Mouse (Mus musculus): ENCODE data around the gene Gadd45a. TPM values are rescaled to one million over a fixed set of nuclear protein-coding genes. Genes with fewer than 3 reads are reported as not detected.

Gene Gadd45a
- polyA plus RNA-seq, 1 experiment, result 147 TPM

DNA sequence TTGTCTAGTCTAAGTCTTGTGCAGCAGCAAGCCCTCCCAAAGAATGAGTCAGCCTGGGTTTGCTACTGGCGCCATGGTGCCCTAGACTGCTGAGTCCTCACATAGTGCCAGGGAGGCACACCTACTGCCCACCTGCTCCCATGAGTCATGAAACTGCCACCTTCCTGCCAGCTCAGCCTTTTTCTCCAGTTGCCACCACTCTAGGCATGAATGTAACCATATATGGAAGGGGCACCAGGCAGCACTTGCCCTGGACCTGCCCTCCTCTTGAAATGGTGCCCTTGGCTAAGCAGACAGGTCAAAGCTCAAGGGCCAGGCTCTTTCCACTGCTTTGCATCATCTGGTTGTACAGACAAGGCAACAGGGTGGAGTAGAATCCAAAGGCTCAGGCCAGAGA, 22.6 kb downstream of the Gadd45a start:
- H3K4me3 ChIP-seq (replicated peaks), result no peak overlapping the region
- no peaks in the 10 kb centered on the region for H3K27me3 ChIP-seq (ENCODE audit: control insufficient read depth)
- H3K9me3 ChIP-seq (ENCODE audit: control insufficient read depth, low read length), result no peaks in the 10 kb centered on the region
- TF ChIP-seq GATA1 (IDR thresholded peaks at IDR 0.05; ENCODE audit: low read length), result no peak
- TF ChIP-seq TAL1 (IDR thresholded peaks at IDR 0.05; ENCODE audit: low read length), result no peak
- peaks cover 5% of the 10 kb centered on the region for H3K36me3 ChIP-seq (ENCODE audit: control insufficient read depth)
- peaks cover 38% of the 10 kb centered on the region for H3K4me1 ChIP-seq (ENCODE audit: control insufficient read depth)

DNA sequence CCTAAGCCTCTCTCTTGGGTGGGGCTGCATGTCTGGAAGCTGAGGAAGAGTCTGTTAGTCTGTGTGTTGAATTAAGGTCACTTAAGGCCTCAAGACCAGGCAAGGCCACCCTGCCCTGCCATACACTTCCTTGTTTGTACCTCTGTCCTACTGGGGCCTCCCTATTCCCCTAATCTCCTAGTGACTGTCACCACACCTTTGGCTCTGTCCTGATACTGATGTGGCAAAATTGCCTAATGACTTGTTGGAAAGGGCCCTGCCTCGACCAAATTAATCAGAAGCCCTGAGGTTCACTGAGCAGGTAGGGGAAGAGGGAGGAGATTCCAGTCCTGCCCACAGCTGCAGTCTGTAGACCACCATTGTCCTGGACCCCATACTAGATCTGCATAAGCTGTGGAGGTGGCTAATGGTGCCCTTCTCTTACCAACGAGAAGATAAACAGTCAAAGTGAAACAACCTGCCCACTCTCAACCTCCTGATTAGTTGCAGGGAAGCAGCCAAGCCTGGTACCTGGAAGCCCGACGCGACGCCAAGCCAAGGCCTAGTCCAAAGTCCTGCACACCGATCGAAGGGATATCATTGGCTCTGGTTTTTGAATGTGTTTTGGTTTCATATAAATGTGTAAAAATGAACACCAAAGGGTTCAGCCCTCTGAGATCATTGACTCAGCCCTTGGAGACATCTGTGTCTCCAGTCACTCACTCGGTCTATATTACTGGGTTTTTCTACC, 23.1 kb downstream of the Gadd45a start:
- H3K27me3 ChIP-seq (ENCODE audit: control insufficient read depth), result no peaks in the 10 kb centered on the region
- H3K4me3 ChIP-seq (replicated peaks), result peak overlapping the region; percentile 28
- no peak for TF ChIP-seq TAL1 (IDR thresholded peaks at IDR 0.05; ENCODE audit: low read length)
- TF ChIP-seq GATA1 (IDR thresholded peaks at IDR 0.05; ENCODE audit: low read length), result peak; percentile 26; the same call in 1 of the 2 replicates
- H3K9me3 ChIP-seq (ENCODE audit: control insufficient read depth, low read length), result no peaks in the 10 kb centered on the region
- H3K36me3 ChIP-seq (ENCODE audit: control insufficient read depth), result peaks cover 5% of the 10 kb centered on the region
- H3K4me1 ChIP-seq (ENCODE audit: control insufficient read depth), result peaks cover 38% of the 10 kb centered on the region

DNA sequence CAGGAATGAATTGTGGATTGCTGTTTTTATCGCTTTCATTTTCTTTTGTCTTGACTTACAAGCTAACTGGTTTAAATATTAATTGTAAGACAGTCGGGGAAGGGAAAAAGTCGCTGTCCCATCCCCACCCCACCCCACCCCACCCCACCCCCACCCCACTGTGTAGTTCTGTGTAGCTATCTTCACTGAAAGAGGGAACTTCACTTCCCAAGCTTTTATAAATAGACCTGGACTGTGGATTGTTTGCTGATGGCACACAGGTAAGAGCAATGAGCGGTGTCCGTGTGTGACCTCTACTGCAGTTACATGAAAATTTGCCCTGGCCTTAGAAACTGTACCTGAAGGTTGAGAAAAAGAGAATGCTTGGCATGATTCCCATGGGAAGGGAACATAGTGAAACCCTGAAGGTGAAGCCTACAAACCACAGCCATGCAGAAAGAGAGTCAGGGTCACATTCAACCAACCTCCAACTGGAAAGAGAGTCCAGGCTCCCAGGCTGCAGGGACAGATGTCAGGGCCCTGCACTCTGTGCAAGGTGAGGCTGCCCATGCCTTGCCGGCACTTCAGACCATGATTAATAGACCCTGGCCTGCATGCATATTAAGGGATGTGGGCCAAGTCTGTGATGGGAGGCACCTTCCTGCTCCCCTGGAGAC, 23.8 kb downstream of the Gadd45a start:
- no peaks in the 10 kb centered on the region for H3K27me3 ChIP-seq (ENCODE audit: control insufficient read depth)
- H3K4me1 ChIP-seq (ENCODE audit: control insufficient read depth), result peaks cover 38% of the 10 kb centered on the region
- no peak overlapping the region for H3K4me3 ChIP-seq (replicated peaks)
- H3K9me3 ChIP-seq (ENCODE audit: control insufficient read depth, low read length), result no peaks in the 10 kb centered on the region
- peaks cover 3% of the 10 kb centered on the region for H3K36me3 ChIP-seq (ENCODE audit: control insufficient read depth)
- no peak for TF ChIP-seq GATA1 (IDR thresholded peaks at IDR 0.05; ENCODE audit: low read length)
- TF ChIP-seq TAL1 (IDR thresholded peaks at IDR 0.05; ENCODE audit: low read length), result no peak

DNA sequence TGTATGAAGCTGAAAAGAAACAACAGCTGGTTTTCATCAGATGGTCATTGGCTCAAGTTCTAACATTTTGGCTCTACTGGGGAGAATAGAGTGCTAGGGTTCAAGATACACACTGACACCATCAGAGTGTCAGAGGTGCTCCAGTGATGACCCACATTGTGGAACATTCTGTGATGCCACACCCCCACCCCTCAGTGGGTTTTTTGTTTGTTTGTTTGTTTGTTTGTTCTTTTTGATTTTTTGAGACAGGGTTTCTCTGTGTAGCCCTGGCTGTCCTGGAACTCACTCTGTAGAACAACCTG, 26.1 kb downstream of the Gadd45a start:
- H3K36me3 ChIP-seq (ENCODE audit: control insufficient read depth), result peaks cover 2% of the 10 kb centered on the region; the same call in 1 of the 2 replicates
- H3K4me3 ChIP-seq (replicated peaks), result no peak overlapping the region
- no peaks in the 10 kb centered on the region for H3K27me3 ChIP-seq (ENCODE audit: control insufficient read depth)
- peaks cover 33% of the 10 kb centered on the region for H3K4me1 ChIP-seq (ENCODE audit: control insufficient read depth)
- TF ChIP-seq GATA1 (IDR thresholded peaks at IDR 0.05; ENCODE audit: low read length) (no peak), TAL1 (IDR thresholded peaks at IDR 0.05; ENCODE audit: low read length) (no peak)
- no peaks in the 10 kb centered on the region for H3K9me3 ChIP-seq (ENCODE audit: control insufficient read depth, low read length)

DNA sequence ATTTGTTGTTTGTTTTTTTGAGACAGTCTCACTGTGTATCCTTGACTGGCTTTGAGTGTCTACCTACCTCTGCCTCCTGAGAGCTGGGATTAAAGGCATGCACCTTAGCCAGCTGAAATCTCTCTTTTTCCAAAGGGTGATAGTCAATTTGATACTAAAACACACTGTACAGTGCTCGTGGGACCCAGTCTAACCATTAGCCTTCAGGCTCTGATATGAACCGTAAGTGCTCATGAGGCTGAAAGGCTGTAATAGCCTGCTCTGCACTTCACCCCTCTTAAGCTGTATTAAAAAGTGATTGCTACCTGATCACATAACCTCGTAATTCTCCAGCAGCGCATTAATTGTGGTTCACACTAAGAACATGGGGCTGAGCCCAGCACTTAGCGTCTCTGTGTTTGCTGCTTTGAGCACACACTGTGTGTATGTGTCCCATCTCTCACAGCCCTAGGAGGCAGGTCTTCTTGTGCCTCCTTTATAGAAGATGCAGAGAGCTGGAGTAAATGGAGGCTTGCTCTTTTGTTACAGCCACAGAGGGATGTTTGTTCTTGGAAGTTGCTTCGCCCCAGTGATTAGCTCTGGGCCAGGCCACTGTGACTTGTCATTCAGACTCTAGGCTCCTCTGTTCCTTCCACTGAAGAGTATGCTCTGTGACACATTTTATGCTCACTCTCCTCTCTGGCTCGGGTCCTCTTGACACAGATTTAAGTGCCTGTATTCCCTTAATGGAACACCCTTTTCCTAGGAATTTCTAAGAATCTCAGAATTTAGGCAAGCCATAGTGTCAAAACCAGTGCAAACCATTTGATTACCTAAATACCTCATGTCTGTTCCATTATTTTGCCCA, 26.7 kb downstream of the Gadd45a start:
- no peak overlapping the region for H3K4me3 ChIP-seq (replicated peaks)
- TF ChIP-seq GATA1 (IDR thresholded peaks at IDR 0.05; ENCODE audit: low read length) (no peak), TAL1 (IDR thresholded peaks at IDR 0.05; ENCODE audit: low read length) (no peak)
- no peaks in the 10 kb centered on the region for H3K9me3 ChIP-seq (ENCODE audit: control insufficient read depth, low read length)
- peaks cover 2% of the 10 kb centered on the region; the same call in 1 of the 2 replicates for H3K36me3 ChIP-seq (ENCODE audit: control insufficient read depth)
- H3K27me3 ChIP-seq (ENCODE audit: control insufficient read depth), result no peaks in the 10 kb centered on the region
- peaks cover 27% of the 10 kb centered on the region for H3K4me1 ChIP-seq (ENCODE audit: control insufficient read depth)

DNA sequence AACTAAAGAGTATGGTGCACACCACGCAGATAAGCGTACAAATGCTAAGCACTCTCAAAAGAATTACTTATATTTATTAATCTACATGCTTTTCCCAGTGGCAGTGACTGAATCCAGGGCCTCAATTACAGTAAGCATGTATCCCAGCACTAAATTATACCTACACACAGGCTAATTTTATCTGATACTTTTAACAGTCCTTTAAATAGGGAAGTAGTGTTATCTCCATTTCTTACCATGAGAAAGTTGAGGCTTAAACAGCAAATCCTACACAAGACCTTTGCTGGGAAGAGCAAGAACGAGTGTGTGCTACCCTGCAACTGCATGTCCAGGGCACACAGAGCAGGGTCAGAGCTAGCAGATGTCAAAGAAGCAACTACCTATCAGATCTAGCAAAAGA, 27.4 kb downstream of the Gadd45a start:
- Histone ChIP-seq H3K4me1 (ENCODE audit: control insufficient read depth) (peaks cover 20% of the 10 kb centered on the region), H3K9me3 (ENCODE audit: control insufficient read depth, low read length) (no peaks in the 10 kb centered on the region), H3K4me3 (replicated peaks) (no peak overlapping the region), H3K36me3 (ENCODE audit: control insufficient read depth) (peaks cover 2% of the 10 kb centered on the region; the same call in 1 of the 2 replicates), H3K27me3 (ENCODE audit: control insufficient read depth) (no peaks in the 10 kb centered on the region)
- TF ChIP-seq TAL1 (IDR thresholded peaks at IDR 0.05; ENCODE audit: low read length), result no peak
- TF ChIP-seq GATA1 (IDR thresholded peaks at IDR 0.05; ENCODE audit: low read length), result no peak

DNA sequence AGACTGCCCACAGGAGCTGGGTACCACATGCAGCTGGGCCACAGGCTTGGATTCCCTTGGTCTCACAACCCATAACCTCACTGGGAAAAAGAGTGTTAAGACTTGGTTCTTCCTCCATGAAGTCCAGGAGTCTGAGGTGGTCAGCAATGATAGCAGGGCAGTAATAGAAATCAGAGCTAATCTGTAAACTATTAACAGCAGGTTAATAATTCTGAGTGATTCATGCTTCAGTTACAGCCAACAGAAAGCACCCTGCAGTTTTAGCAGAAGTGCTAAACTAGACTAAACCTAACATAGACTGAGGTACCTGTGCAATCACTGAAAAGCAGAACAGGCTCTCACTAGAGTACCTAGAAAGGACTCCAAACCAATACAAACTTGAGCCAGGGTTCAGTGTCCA, 37.5 kb downstream of the Gadd45a start:
- Histone ChIP-seq H3K36me3 (ENCODE audit: control insufficient read depth) (no peaks in the 10 kb centered on the region), H3K4me1 (ENCODE audit: control insufficient read depth) (peaks cover 2% of the 10 kb centered on the region; the same call in 1 of the 2 replicates), H3K4me3 (replicated peaks) (no peak overlapping the region), H3K9me3 (ENCODE audit: control insufficient read depth, low read length) (no peaks in the 10 kb centered on the region), H3K27me3 (ENCODE audit: control insufficient read depth) (no peaks in the 10 kb centered on the region)
- no peak for TF ChIP-seq TAL1 (IDR thresholded peaks at IDR 0.05; ENCODE audit: low read length)
- TF ChIP-seq GATA1 (IDR thresholded peaks at IDR 0.05; ENCODE audit: low read length), result no peak

DNA sequence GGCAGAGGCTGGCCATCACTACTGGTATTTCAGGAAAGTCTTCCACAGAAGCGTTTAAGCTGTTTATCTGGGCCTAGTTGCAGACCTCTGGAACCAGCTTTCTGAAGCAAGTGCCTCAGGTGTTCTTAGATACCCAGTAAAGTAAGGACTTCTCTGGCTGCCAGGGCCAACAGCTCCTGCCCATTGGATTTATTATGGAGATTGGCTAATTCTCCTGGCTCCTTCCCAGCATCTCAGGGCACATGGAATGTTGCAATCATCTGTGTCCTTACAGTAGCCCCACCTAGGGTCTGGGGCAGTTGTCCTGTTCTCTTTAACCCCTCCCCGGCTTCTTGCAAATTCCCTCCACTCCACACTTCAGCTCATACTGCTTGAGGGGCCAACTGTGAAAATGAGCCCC, 38.6 kb downstream of the Gadd45a start:
- H3K36me3 ChIP-seq (ENCODE audit: control insufficient read depth), result no peaks in the 10 kb centered on the region
- H3K27me3 ChIP-seq (ENCODE audit: control insufficient read depth), result no peaks in the 10 kb centered on the region
- no peaks in the 10 kb centered on the region for H3K9me3 ChIP-seq (ENCODE audit: control insufficient read depth, low read length)
- peaks cover 2% of the 10 kb centered on the region; the same call in 1 of the 2 replicates for H3K4me1 ChIP-seq (ENCODE audit: control insufficient read depth)
- no peak overlapping the region for H3K4me3 ChIP-seq (replicated peaks)
- TF ChIP-seq GATA1 (IDR thresholded peaks at IDR 0.05; ENCODE audit: low read length) (no peak), TAL1 (IDR thresholded peaks at IDR 0.05; ENCODE audit: low read length) (no peak)

DNA sequence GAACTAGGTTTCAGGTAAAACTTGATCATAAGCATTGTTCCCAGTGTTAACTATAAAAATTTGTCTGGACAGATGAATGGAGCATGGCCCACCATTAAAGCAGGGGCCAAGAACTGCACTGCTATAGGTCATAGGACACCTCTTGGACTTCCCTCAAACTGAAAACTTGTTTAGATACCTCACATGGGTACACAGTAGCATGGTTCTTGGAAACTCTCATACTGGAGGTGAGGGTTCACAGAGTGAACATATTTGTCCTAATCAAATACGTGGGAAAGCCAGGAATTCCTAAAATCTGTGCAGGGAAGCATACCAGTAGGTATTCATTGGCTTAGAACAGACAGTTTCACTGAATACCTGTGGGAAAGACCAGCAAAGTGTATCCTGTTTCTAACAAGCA, 41.0 kb downstream of the Gadd45a start:
- Histone ChIP-seq H3K4me3 (replicated peaks) (no peak overlapping the region), H3K27me3 (ENCODE audit: control insufficient read depth) (no peaks in the 10 kb centered on the region), H3K36me3 (ENCODE audit: control insufficient read depth) (no peaks in the 10 kb centered on the region), H3K9me3 (ENCODE audit: control insufficient read depth, low read length) (no peaks in the 10 kb centered on the region), H3K4me1 (ENCODE audit: control insufficient read depth) (peaks cover 2% of the 10 kb centered on the region; the same call in 1 of the 2 replicates)
- no peak for TF ChIP-seq GATA1 (IDR thresholded peaks at IDR 0.05; ENCODE audit: low read length)
- no peak for TF ChIP-seq TAL1 (IDR thresholded peaks at IDR 0.05; ENCODE audit: low read length)
